Mouse (Mus musculus): ENCODE results near the gene Adgrg7. TPM values are rescaled to one million over a fixed set of nuclear protein-coding genes. Genes with fewer than 3 reads are reported as not detected.

Gene Adgrg7
- polyA plus RNA-seq (2012; rRNA removed), result not detected in 2 replicates

GRCm38 (mm10) chr16:56795481-56796139 lies at the start of gene Adgrg7:
Gene Adgrg7 (minus strand): TSS chr16:56795855.

GRCm38 (mm10) chr16:56717224-56718200 lies 78.1 kb downstream of the Adgrg7 start, which contains the start of gene Tfg:
Gene Tfg (minus strand): TSS chr16:56717450.

Other genes with a start within 250 kb of the Adgrg7 start
- gene Tfg, start 78.4 kb downstream of the Adgrg7 start, polyA plus RNA-seq (2012; rRNA removed), result 63.8 and 68.3 TPM in 2 replicates
- 6.5 and 6.8 TPM in 2 replicates for gene Tmem45a, start 90.3 kb upstream of the Adgrg7 start, polyA plus RNA-seq (2012; rRNA removed)
- not detected in 2 replicates for gene Lnp1, start 132.2 kb upstream of the Adgrg7 start, polyA plus RNA-seq (2012; rRNA removed)

Data from stomach, adult 2 months (tissue).